Mouse (Mus musculus) lung, postnatal 36 days (tissue): ENCODE results near the gene Top2a.

Experiments
- DNase-seq: peaks from one replicate; pipeline ENCODE4 v3.0.0; 2022; ENCODE audit warnings: mixed read lengths

Top2a gene

GRCm38 (mm10) chr11:98981997-98982772, 41.8 kb downstream of the Top2a start:
- peak; percentile 71 for DNase-seq

- DNase-seq = no peak
Measured at GRCm38 (mm10) chr11:98981289-98981996, 42.5 kb downstream of the Top2a start.

- DNase-seq = no peak
Measured at GRCm38 (mm10) chr11:98979356-98979755, 44.6 kb downstream of the Top2a start.

- no peak for DNase-seq
Measured at GRCm38 (mm10) chr11:98978526-98979148, 45.4 kb downstream of the Top2a start.

GRCm38 (mm10) chr11:98974871-98975719, 48.9 kb downstream of the Top2a start:
- peak; percentile 88 for DNase-seq

- DNase-seq = no peak
Measured at GRCm38 (mm10) chr11:98974213-98974612, 49.8 kb downstream of the Top2a start.

GRCm38 (mm10) chr11:98973584-98973983, 50.4 kb downstream of the Top2a start:
- DNase-seq = no peak

GRCm38 (mm10) chr11:98972801-98973360, 51.1 kb downstream of the Top2a start:
- DNase-seq = no peak

GRCm38 (mm10) chr11:98972215-98972614, 51.8 kb downstream of the Top2a start:
- DNase-seq = peak; percentile 92

- peak; percentile 53 for DNase-seq
Measured at GRCm38 (mm10) chr11:98971316-98972031, 52.5 kb downstream of the Top2a start.

GRCm38 (mm10) chr11:98970191-98970925, 53.6 kb downstream of the Top2a start:
- no peak for DNase-seq

- no peak for DNase-seq
Measured at GRCm38 (mm10) chr11:98969496-98969927, 54.5 kb downstream of the Top2a start.

GRCm38 (mm10) chr11:98968716-98969495, 55.1 kb downstream of the Top2a start:
- DNase-seq = no peak

- DNase-seq = no peak
Measured at GRCm38 (mm10) chr11:98968079-98968478, 55.9 kb downstream of the Top2a start.

GRCm38 (mm10) chr11:98966499-98967141, 57.4 kb downstream of the Top2a start:
- peak; percentile 83 for DNase-seq

- DNase-seq = no peak
Measured at GRCm38 (mm10) chr11:98965416-98966077, 58.4 kb downstream of the Top2a start.

- DNase-seq = no peak
Measured at GRCm38 (mm10) chr11:98964616-98965415, 59.2 kb downstream of the Top2a start.

GRCm38 (mm10) chr11:98964201-98964615, 59.8 kb downstream of the Top2a start:
- DNase-seq = no peak
